Mouse (Mus musculus): Measurements from ENCODE around the gene Ikzf3. TPM values are rescaled to one million over a fixed set of nuclear protein-coding genes. Genes with fewer than 3 reads are reported as not detected.

Ikzf3 gene
- polyA plus RNA-seq, 1 experiment from 2014 or later = 0.07 TPM

GRCm38 (mm10) chr11:98475630-98476433 is 70.0 kb downstream of the Ikzf3 start:
- WGBS = 89% methylated on average over 9 of the region's 9 CpGs
- Histone ChIP-seq H3K9me3 (no peaks in the 10 kb centered on the region), H3K27ac (no peak overlapping the region), H3K4me3 (no peak overlapping the region), H3K4me1 (replicated peaks) (peaks cover 18% of the 10 kb centered on the region), H3K36me3 (no peaks in the 10 kb centered on the region), H3K27me3 (ENCODE audit: insufficient read depth, poor library complexity, severe bottlenecking) (peaks cover 14% of the 10 kb centered on the region; the same call in 1 of the 2 replicates)
- no peak for DNase-seq (ENCODE audit: low spot score)

- no peaks in the 10 kb centered on the region for H3K9me3 ChIP-seq
- WGBS = 91% methylated on average over 11 of the region's 11 CpGs
- H3K4me1 ChIP-seq (replicated peaks) = peaks cover 19% of the 10 kb centered on the region
- H3K36me3 ChIP-seq = no peaks in the 10 kb centered on the region
- no peak for DNase-seq (ENCODE audit: low spot score)
- H3K27ac ChIP-seq = no peak overlapping the region
- peaks cover 16% of the 10 kb centered on the region; the same call in 1 of the 2 replicates for H3K27me3 ChIP-seq (ENCODE audit: insufficient read depth, poor library complexity, severe bottlenecking)
- no peak overlapping the region for H3K4me3 ChIP-seq
Observed at GRCm38 (mm10) chr11:98474967-98475366, 70.9 kb downstream of the Ikzf3 start.

DNA sequence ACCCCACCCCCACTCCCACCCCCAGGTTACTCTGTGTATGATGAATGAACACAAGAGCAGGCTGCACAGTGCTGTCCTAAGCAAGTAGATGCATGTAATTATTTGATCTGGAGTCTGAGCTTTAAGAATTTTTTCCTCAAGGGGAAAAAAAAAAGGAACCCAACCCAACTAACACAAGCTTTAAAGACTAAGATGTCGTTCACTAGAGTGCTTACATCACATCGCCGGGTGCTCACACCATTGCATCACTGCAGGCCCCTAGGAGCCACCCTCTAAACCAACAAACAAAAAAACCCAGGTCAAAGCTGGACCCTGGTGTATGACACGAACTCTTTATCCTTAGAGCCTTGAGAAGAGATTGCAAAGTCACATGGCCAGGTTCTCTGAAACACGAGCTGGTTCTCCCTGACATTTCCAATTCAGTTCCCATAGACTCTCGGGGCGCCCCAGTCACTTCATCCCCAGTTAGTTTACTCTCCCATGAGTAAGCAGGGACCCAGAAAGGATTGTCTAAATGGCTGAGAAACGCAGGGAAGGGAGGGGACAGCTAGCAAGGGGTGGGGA is 71.8 kb downstream of the Ikzf3 start:
- Histone ChIP-seq H3K27ac (no peak overlapping the region), H3K9me3 (no peaks in the 10 kb centered on the region), H3K36me3 (no peaks in the 10 kb centered on the region), H3K27me3 (ENCODE audit: insufficient read depth, poor library complexity, severe bottlenecking) (peaks cover 16% of the 10 kb centered on the region; the same call in 1 of the 2 replicates), H3K4me3 (no peak overlapping the region), H3K4me1 (replicated peaks) (peaks cover 22% of the 10 kb centered on the region)
- no peak for DNase-seq (ENCODE audit: low spot score)
- WGBS = 65% methylated on average over 8 of the region's 8 CpGs

GRCm38 (mm10) chr11:98472696-98473095 is 73.1 kb downstream of the Ikzf3 start:
- Histone ChIP-seq H3K4me3 (no peak overlapping the region), H3K36me3 (no peaks in the 10 kb centered on the region), H3K27me3 (ENCODE audit: insufficient read depth, poor library complexity, severe bottlenecking) (peaks cover 16% of the 10 kb centered on the region; the same call in 1 of the 2 replicates), H3K27ac (0 out of 2 replicates have a peak overlapping the region, but pooled peaks have one; percentile 24), H3K4me1 (replicated peaks) (peaks cover 22% of the 10 kb centered on the region), H3K9me3 (no peaks in the 10 kb centered on the region)
- DNase-seq (ENCODE audit: low spot score) = no peak
- WGBS = 50% methylated on average over 4 of the region's 4 CpGs

DNA sequence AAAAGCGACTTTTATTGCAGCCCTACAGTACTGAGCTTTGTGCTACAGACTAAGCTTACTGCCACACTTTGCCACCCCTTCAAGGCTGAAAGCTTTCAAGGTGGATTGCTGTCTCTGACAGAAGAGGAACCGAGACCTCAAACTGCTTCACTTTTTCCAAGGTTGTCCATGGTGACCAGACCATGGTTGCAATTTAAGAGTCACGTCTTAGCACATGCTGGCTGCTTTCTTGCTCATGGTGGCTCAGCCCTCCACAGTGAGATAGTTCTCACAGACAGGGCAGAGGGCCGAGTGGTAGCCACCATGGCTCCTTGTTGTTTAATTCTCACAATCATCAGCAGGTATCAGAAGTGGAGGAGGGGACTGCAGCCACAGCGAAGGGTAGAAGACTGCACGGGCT is 75.0 kb downstream of the Ikzf3 start:
- Histone ChIP-seq H3K9me3 (no peaks in the 10 kb centered on the region), H3K27me3 (ENCODE audit: insufficient read depth, poor library complexity, severe bottlenecking) (peaks cover 19% of the 10 kb centered on the region; the same call in 1 of the 2 replicates), H3K4me3 (no peak overlapping the region), H3K27ac (peak overlapping the region; percentile 35; the same call in 1 of the 2 replicates), H3K36me3 (no peaks in the 10 kb centered on the region), H3K4me1 (replicated peaks) (peaks cover 22% of the 10 kb centered on the region)
- no peak for DNase-seq (ENCODE audit: low spot score)
- 81% methylated on average over 6 of the region's 6 CpGs for WGBS

DNA sequence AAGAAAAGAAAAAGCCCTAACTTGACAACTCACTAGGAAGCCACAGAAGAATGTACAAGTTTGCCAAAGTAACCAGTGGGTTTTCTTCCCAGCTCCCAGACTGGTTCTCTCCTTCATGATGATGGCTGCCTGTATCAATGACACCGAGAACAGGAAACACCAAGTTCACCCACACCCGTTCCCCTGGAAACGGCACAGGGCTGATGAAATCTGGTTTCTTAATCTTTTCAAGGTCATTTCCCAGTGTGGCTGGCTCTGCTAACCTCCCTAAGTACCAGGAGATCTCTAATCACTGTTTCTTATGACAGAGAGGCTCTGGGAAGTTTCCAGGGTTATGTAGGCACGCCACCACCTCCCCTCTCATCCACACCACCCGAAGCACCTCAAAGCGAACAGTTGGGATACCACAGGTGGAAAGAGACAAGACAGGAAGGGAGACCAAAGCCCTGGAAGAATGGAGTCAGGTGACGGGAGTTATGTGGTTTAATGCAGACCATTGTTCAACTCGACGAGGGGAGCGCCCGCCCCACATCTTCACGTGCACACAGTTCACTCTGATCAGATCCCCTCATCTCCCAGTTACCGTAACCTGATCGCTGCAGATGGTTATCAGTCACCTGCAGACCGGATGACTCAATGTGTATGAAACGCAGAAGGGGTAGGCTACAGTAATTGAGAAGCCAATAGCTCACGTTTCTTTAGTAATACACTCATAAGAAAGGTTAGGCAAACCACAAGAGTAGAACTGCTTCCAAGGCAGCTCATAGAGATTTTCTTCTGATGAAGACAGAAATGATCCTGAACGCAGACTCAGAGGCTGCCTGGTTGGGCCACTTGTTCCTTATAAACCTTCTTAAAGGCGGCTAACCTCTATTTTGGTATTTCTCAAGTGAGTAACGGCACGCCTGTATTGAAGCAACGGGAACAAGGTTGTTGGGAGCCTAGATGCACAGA is 75.8 kb downstream of the Ikzf3 start:
- Histone ChIP-seq H3K36me3 (no peaks in the 10 kb centered on the region), H3K9me3 (no peaks in the 10 kb centered on the region), H3K4me1 (replicated peaks) (peaks cover 22% of the 10 kb centered on the region), H3K4me3 (no peak overlapping the region), H3K27ac (no peak overlapping the region), H3K27me3 (ENCODE audit: insufficient read depth, poor library complexity, severe bottlenecking) (peaks cover 19% of the 10 kb centered on the region; the same call in 1 of the 2 replicates)
- DNase-seq (ENCODE audit: low spot score) = no peak
- WGBS = 82% methylated on average over 22 of the region's 22 CpGs

DNA sequence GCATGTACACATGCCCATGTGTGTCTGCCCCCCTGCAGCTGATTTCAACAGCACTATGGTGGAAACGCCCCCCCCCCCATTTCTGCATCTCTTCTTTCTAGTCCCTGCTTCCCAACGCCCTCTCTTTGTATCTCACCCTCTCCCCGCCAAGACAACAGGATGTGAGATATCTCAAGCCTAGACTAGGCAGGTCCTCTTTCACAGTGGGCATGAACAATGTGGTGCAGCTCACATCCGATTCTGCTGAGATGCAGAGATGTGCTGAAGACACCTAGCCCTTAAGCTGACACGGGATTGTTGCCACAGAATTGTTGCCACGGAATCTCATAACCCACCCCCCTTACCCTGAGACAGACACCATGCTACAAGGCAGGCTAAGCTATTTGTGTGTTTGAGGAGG is 81.3 kb downstream of the Ikzf3 start:
- DNase-seq (ENCODE audit: low spot score) = no peak

DNA sequence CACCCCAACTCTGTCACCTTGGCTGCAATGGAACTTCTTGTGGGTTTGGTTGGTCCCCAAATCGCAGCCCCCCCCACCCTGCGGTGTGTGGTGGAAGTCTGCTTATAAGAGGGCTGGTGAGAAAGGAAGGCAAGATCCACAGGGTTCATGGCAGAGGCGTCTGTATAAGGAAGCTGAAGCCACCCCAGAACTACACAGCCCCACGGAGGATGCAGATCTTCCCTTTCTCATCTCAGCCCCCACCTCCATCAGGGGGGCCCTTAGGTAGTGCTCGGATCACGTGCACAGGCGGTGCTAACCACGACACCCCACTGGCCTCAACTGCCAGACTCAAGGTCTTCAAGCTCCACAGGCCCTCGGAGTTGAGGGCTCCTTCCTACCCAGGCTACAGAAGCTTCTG is 81.9 kb downstream of the Ikzf3 start:
- 0 out of 2 replicates have a peak, but pooled peaks cover 2% of the 10 kb centered on the region for H3K4me1 ChIP-seq (replicated peaks)
- H3K4me3 ChIP-seq = no peak overlapping the region
- no peak overlapping the region for H3K27ac ChIP-seq
- H3K27me3 ChIP-seq (ENCODE audit: insufficient read depth, poor library complexity, severe bottlenecking) = peaks cover 38% of the 10 kb centered on the region
- 87% methylated on average over 9 of the region's 9 CpGs for WGBS
- no peaks in the 10 kb centered on the region for H3K9me3 ChIP-seq
- DNase-seq (ENCODE audit: low spot score) = no peak
- H3K36me3 ChIP-seq = no peaks in the 10 kb centered on the region

More for the DNA sequence above, 81.3 kb downstream of the Ikzf3 start:
- H3K36me3 ChIP-seq = no peaks in the 10 kb centered on the region
- H3K9me3 ChIP-seq = no peaks in the 10 kb centered on the region
- no peak overlapping the region for H3K27ac ChIP-seq
- WGBS = 82% methylated on average over 6 of the region's 6 CpGs
- no peak overlapping the region for H3K4me3 ChIP-seq
- H3K27me3 ChIP-seq (ENCODE audit: insufficient read depth, poor library complexity, severe bottlenecking) = peaks cover 32% of the 10 kb centered on the region
- no peaks in the 10 kb centered on the region for H3K4me1 ChIP-seq (replicated peaks)

- WGBS = 90% methylated on average over 6 of the region's 6 CpGs
- H3K9me3 ChIP-seq = no peaks in the 10 kb centered on the region
- no peak overlapping the region for H3K4me3 ChIP-seq
- H3K27ac ChIP-seq = no peak overlapping the region
- peaks cover 18% of the 10 kb centered on the region for H3K4me1 ChIP-seq (replicated peaks)
- H3K27me3 ChIP-seq (ENCODE audit: insufficient read depth, poor library complexity, severe bottlenecking) = peaks cover 50% of the 10 kb centered on the region
- no peak for DNase-seq (ENCODE audit: low spot score)
- H3K36me3 ChIP-seq = no peaks in the 10 kb centered on the region
Observed at GRCm38 (mm10) chr11:98462255-98462654, 83.6 kb downstream of the Ikzf3 start.

DNA sequence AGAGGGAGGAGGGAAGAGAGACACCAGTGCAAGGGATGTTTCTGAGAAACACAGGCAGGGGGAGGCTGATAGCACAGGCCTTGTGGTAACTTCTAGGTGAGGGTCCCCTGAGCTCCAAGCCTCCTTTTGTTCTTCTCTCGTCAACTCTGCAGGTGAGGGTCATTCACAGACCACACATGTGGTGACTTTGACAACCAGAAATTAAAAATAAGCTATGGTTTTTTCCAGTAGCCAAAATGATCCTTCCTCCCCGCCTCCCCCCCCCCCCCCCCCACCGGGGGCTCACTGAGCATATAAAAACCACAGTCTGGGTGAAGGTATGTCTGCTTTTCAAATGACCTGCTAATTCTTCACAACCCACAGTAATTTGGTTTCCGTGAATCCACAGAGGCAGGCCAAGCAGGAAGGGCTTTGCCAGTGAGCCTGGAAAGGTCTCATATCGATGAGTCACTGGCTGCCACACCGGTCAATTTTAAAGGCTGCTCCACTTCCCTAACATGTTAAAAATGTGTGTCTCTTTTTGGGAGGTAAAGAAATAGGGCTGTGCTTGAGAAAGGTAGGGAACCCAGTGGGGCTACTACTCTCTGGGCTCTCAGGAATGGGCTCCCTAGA is 84.6 kb downstream of the Ikzf3 start:
- Histone ChIP-seq H3K9me3 (no peaks in the 10 kb centered on the region), H3K27me3 (ENCODE audit: insufficient read depth, poor library complexity, severe bottlenecking) (peaks cover 51% of the 10 kb centered on the region), H3K27ac (no peak overlapping the region), H3K4me1 (replicated peaks) (peaks cover 22% of the 10 kb centered on the region), H3K36me3 (no peaks in the 10 kb centered on the region), H3K4me3 (no peak overlapping the region)
- WGBS = 51% methylated on average over 6 of the region's 6 CpGs
- no peak for DNase-seq (ENCODE audit: low spot score)

DNA sequence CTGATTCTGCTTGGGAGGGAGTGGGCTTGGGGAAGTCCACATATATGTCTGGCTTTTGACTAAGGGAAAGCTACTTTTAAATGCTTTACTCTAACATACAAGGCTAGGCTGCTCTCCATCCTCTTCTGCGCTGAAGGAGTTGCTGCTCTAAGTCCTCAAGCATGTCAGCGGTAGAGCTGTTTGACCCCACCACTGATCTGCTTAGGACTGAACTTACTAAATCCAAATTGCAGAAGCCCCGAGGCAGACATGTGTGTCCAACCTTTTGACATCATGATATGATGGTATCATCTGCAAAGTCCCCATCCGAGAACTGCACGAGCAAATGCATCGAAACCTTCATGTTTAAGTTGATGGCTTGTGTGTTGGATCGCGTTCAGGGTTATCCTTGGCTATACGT is 86.0 kb downstream of the Ikzf3 start:
- Histone ChIP-seq H3K9me3 (no peaks in the 10 kb centered on the region), H3K4me3 (no peak overlapping the region), H3K4me1 (replicated peaks) (peaks cover 22% of the 10 kb centered on the region), H3K36me3 (0 out of 2 replicates have a peak, but pooled peaks cover 1% of the 10 kb centered on the region), H3K27me3 (ENCODE audit: insufficient read depth, poor library complexity, severe bottlenecking) (peaks cover 58% of the 10 kb centered on the region), H3K27ac (no peak overlapping the region)
- no peak for DNase-seq (ENCODE audit: low spot score)
- 82% methylated on average over 9 of the region's 9 CpGs for WGBS

DNA sequence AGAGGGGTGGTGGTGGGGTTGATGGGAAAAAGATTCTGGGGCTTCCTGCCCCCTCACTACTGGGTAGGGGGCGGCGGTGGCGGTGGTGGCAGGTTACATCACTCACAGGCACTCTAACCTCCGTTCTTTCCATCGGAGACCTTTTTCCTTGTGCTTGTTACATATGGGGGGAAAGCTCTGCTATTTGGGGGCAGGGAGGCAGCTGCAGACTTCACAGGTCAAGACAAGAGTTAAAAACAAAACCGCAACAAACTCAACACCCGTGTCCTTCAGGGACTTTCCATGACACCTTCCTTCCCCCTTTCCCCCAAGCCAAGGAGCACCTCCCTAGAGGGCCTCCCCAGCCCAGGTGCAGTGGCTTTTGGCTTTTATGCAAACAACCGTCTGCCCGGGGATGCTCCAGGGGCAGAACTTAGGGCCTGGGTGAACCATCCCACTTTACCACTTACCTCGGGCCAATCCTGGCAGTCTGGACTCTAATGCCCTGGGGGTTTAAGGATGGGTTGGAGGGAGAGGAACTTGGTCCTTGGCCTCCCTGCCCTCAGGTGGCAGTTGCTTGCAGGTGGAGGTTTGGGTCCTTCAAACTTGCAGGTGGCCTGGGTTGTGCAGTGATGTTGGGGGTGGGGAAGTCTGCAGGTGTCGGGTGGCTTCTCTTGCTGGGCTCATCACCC is 86.6 kb downstream of the Ikzf3 start:
- 0 out of 2 replicates have a peak, but pooled peaks cover 8% of the 10 kb centered on the region for H3K36me3 ChIP-seq
- H3K27ac ChIP-seq = no peak overlapping the region
- 16% methylated on average over 11 of the region's 11 CpGs for WGBS
- H3K4me3 ChIP-seq = no peak overlapping the region
- DNase-seq (ENCODE audit: low spot score) = no peak
- no peaks in the 10 kb centered on the region for H3K9me3 ChIP-seq
- peaks cover 22% of the 10 kb centered on the region for H3K4me1 ChIP-seq (replicated peaks)
- H3K27me3 ChIP-seq (ENCODE audit: insufficient read depth, poor library complexity, severe bottlenecking) = peaks cover 58% of the 10 kb centered on the region

Measured in hindbrain, embryonic 10.5 days (tissue).